Mouse (Mus musculus) ES-E14 (cell line): ENCODE data around the gene Morn5. TPM values are rescaled to one million over a fixed set of nuclear protein-coding genes. Genes with fewer than 3 reads are reported as not detected.

Experiments used
- DNase-seq: peaks from one replicate; pipeline ENCODE4 v3.0.0-alpha.2; 2013; ENCODE audit warnings: low read depth, low spot score
- H3K27ac ChIP-seq: 2 replicates; pipeline ENCODE4 v1.5.1; 2012; ENCODE audit warnings: low read depth, mild to moderate bottlenecking, low read length, moderate library complexity, mixed read lengths; ENCODE audit not compliant: poor library complexity, insufficient read depth, severe bottlenecking
- H3K36me3 ChIP-seq: 2 replicates; pipeline ENCODE4 v1.6.1; 2012; ENCODE audit warnings: mild to moderate bottlenecking, low read length, moderate library complexity, mixed read lengths; ENCODE audit not compliant: control insufficient read depth, poor library complexity, insufficient read depth, severe bottlenecking
- H3K4me1 ChIP-seq, 2 experiments: fragments of 150-350 bp in 1 of 2; sonication (generic) in 1 of 2; 2 replicates each; pipeline ENCODE4 v1.6.1; 2012; ENCODE audit warnings: low read length in 2 of 2, mild to moderate bottlenecking in 1 of 2, mixed read lengths in 1 of 2; ENCODE audit not compliant: control insufficient read depth in 2 of 2, insufficient read depth in 2 of 2, poor library complexity in 1 of 2
- H3K4me3 ChIP-seq, 2 experiments: fragments of 150-350 bp in 1 of 2; sonication (generic) in 1 of 2; 2 replicates each; pipeline ENCODE4 v1.5.1; 2012; ENCODE audit warnings: low read length in 2 of 2, low read depth in 1 of 2, mild to moderate bottlenecking in 1 of 2, mixed read lengths in 1 of 2; ENCODE audit not compliant: insufficient read depth in 1 of 2, poor library complexity in 1 of 2, severe bottlenecking in 1 of 2
- H3K9ac ChIP-seq: 2 replicates; pipeline ENCODE4 v1.6.1; 2012; ENCODE audit warnings: low read depth, mild to moderate bottlenecking, low read length, mixed read lengths; ENCODE audit not compliant: poor library complexity, insufficient read depth, severe bottlenecking
- H3K9me3 ChIP-seq: fragments of 150-350 bp; sonication (generic); 2 replicates; pipeline ENCODE4 v1.6.1; 2012; ENCODE audit warnings: low read depth, mild to moderate bottlenecking, low read length; ENCODE audit not compliant: control insufficient read depth, insufficient read depth
- CHD2 ChIP-seq: IDR thresholded peaks from 2 replicates; pipeline ENCODE4 v1.6.1; 2014; ENCODE audit warnings: mild to moderate bottlenecking, low read depth, low read length, inconsistent platforms
- HCFC1 ChIP-seq: IDR thresholded peaks from 2 replicates; pipeline ENCODE4 v1.6.1; 2012; ENCODE audit warnings: low read length, inconsistent platforms, borderline replicate concordance; ENCODE audit not compliant: insufficient read depth
- MAFK ChIP-seq: IDR thresholded peaks from 2 replicates; pipeline ENCODE4 v1.6.1; 2014; ENCODE audit warnings: mild to moderate bottlenecking, low read depth, low read length, inconsistent platforms; ENCODE audit not compliant: insufficient read depth
- ZC3H11A ChIP-seq: IDR thresholded peaks from 2 replicates; pipeline ENCODE4 v1.6.1; 2012; ENCODE audit warnings: low read depth, mild to moderate bottlenecking, inconsistent platforms, low read length, borderline replicate concordance
- ZNF384 ChIP-seq: IDR thresholded peaks from 2 replicates; pipeline ENCODE4 v1.6.1; 2012; ENCODE audit warnings: low read depth, low read length, inconsistent platforms
- in situ Hi-C, 2 experiments: fragments of 600-800 bp; cut with MboI; formaldehyde crosslinking; loops; one replicate each; pipeline ENCODE4 v1.15.1; 2025; ENCODE audit warnings: low sequenced_read_pairs in 2 of 2, inconsistent platforms in 1 of 2; ENCODE audit not compliant: unreplicated experiment in 2 of 2
- total RNA-seq: library from RNA; depleted of rRNA; stranded (reverse); fragments of 300-350 nt; gene quantifications from 2 replicates; pipeline ENCODE4 v1.2.3, GENCODE M21; 2012

Gene Morn5
- total RNA-seq, 1 experiment = not detected

- H3K4me3 ChIP-seq = no peak overlapping the region
- in situ Hi-C loops = no loop called here
- TF ChIP-seq HCFC1 = no peak
- TF ChIP-seq CHD2 = no peak
- TF ChIP-seq ZNF384 = no peak
- TF ChIP-seq ZC3H11A = no peak
- TF ChIP-seq MAFK = no peak
- no peaks in the 10 kb centered on the region for H3K4me1 ChIP-seq
- DNase-seq = no peak
- H3K9ac ChIP-seq = no peak overlapping the region
- no peak overlapping the region for H3K27ac ChIP-seq
- no peaks in the 10 kb centered on the region for H3K9me3 ChIP-seq
- H3K36me3 ChIP-seq = no peaks in the 10 kb centered on the region
Observed at GRCm38 (mm10) chr2:36071660-36072305, 22.5 kb downstream of the Morn5 start.

- in situ Hi-C loops = no loop called here
- no peaks in the 10 kb centered on the region for H3K9me3 ChIP-seq
- TF ChIP-seq HCFC1 (no peak), MAFK (no peak), CHD2 (no peak), ZC3H11A (no peak), ZNF384 (no peak)
Observed at GRCm38 (mm10) chr2:36073781-36074180, 24.5 kb downstream of the Morn5 start.

GRCm38 (mm10) chr2:36075210-36075609 is 26.0 kb downstream of the Morn5 start:
- H3K27ac ChIP-seq = no peak overlapping the region
- H3K9ac ChIP-seq = no peak overlapping the region
- no peaks in the 10 kb centered on the region for H3K4me1 ChIP-seq
- H3K4me3 ChIP-seq = no peak overlapping the region
- DNase-seq = no peak
- no peaks in the 10 kb centered on the region for H3K9me3 ChIP-seq
- H3K36me3 ChIP-seq = no peaks in the 10 kb centered on the region
- in situ Hi-C loops = no loop called here
- TF ChIP-seq ZNF384 (no peak), CHD2 (no peak), HCFC1 (no peak)

More at GRCm38 (mm10) chr2:36073781-36074180, 24.5 kb downstream of the Morn5 start:
- Histone ChIP-seq H3K4me1 (no peaks in the 10 kb centered on the region), H3K4me3 (no peak overlapping the region), H3K9ac (no peak overlapping the region), H3K27ac (no peak overlapping the region), H3K36me3 (no peaks in the 10 kb centered on the region)
- DNase-seq = no peak

GRCm38 (mm10) chr2:36077160-36077761 is 28.0 kb downstream of the Morn5 start:
- no peak overlapping the region for H3K9ac ChIP-seq

More at GRCm38 (mm10) chr2:36077160-36077761, 28.0 kb downstream of the Morn5 start:
- no peak for DNase-seq
- no peaks in the 10 kb centered on the region for H3K4me1 ChIP-seq
- no peak for TF ChIP-seq MAFK
- no peak for TF ChIP-seq ZNF384
- TF ChIP-seq CHD2 = no peak
- TF ChIP-seq HCFC1 = no peak
- no peak for TF ChIP-seq ZC3H11A
- H3K27ac ChIP-seq = no peak overlapping the region
- H3K9me3 ChIP-seq = no peaks in the 10 kb centered on the region
- no peak overlapping the region for H3K4me3 ChIP-seq
- in situ Hi-C loops = no loop called here
- no peaks in the 10 kb centered on the region for H3K36me3 ChIP-seq
